Comparison of ENCODE assay signal across 9 mouse cellular contexts in the genomic region with DNA sequence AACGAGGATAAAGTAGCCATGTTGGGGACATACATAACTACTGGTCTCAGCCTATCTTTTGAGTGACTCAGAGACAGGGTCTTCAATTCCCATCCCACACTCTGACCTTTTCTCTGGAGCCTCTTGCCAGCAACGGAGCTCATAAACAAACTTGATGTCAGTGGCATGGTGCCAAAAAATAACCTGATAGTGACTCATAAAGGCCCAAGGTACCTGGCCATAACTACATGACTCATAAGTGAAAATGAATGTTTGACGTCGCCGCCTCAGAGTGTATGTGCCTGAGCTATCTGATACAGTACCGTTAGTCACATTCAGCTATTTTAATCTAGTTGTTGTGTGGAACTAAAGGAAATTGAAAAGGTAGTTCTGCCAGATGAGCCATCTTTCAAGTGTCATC. TPM values are rescaled to one million over a fixed set of nuclear protein-coding genes. Genes with fewer than 3 reads are reported as not detected.
A peak's percentile ranks its signal among the peaks of the same experiment; 100 is the strongest.
DNase-seq lines count a peak whose midpoint lies in the region; ATAC-seq lines count a peak whose summit lies in the region.
"Had no signal": no experiment of that assay in that cellular context is flagged by ENCODE, and none has a peak within 500 bp of the region (broad histone marks: within the 10 kb centered on the region; RNA-seq: fewer than 3 reads in every experiment).

No protein-coding gene starts in this region.

- DNase-seq in heart, adult 11 months, result peak; percentile 65
- DNase-seq in heart, postnatal 10 days, result no peak
- no peak for DNase-seq in lung, postnatal 4 days
- no peak for DNase-seq in embryonic facial prominence, embryonic 14.5 days (ENCODE audit: low spot score)
- peak; percentile 52 for DNase-seq in skeletal muscle tissue, adult 2 months (ENCODE audit: low read depth, low spot score)
- no peak for DNase-seq in neural tube, embryonic 10.5 days (ENCODE audit: extremely low spot score, low spot score)
- no peak for DNase-seq in MN1 (ENCODE audit: low spot score)
- DNase-seq: kidney, adult 9 months had no signal

- peaks cover 70% of the 10 kb centered on the region for H3K4me1 ChIP-seq in lung, embryonic 16.5 days (replicated peaks; ENCODE audit: control insufficient read depth, insufficient read depth, low read length)
- H3K4me1 ChIP-seq in embryonic facial prominence, embryonic 14.5 days (ENCODE audit: control insufficient read depth, insufficient read depth, low read length), result peaks cover 75% of the 10 kb centered on the region

- intact Hi-C loops in heart, postnatal 10 days (cut with DNase I), result loop anchor here (2.0 kb wide), 1 partner anchor 17 kb away; no protein-coding TSS in a partner anchor

- no peak overlapping the region for H3K9ac ChIP-seq in lung, embryonic 16.5 days (ENCODE audit: low read length)
- H3K9ac ChIP-seq in embryonic facial prominence, embryonic 14.5 days (ENCODE audit: low read depth, low read length), result no peak overlapping the region

- H3K27me3 ChIP-seq in lung, embryonic 16.5 days (ENCODE audit: control insufficient read depth, insufficient read depth, low read depth, low read length), result no peaks in the 10 kb centered on the region
- H3K27me3 ChIP-seq in embryonic facial prominence, embryonic 14.5 days (replicated peaks; ENCODE audit: control insufficient read depth, insufficient read depth, low read length), result no peaks in the 10 kb centered on the region

- 56% methylated on average over 6 of the region's 6 CpGs for WGBS in lung, embryonic 16.5 days
- 70% methylated on average over 6 of the region's 6 CpGs for WGBS in embryonic facial prominence, embryonic 14.5 days

- no peak for ATAC-seq in lung, embryonic 16.5 days (ENCODE audit: low read depth)
- ATAC-seq in embryonic facial prominence, embryonic 14.5 days (ENCODE audit: low read depth), result no peak

- peak overlapping the region; percentile 81 for H3K27ac ChIP-seq in lung, embryonic 16.5 days (ENCODE audit: low read length)
- peak overlapping the region; percentile 97 for H3K27ac ChIP-seq in embryonic facial prominence, embryonic 14.5 days (replicated peaks; ENCODE audit: low read depth, low read length)

- no peak overlapping the region for H3K4me2 ChIP-seq in lung, embryonic 16.5 days (ENCODE audit: low read depth, low read length)
- H3K4me2 ChIP-seq in embryonic facial prominence, embryonic 14.5 days (ENCODE audit: low read depth, low read length), result no peak overlapping the region

- H3K9me3 ChIP-seq in lung, embryonic 16.5 days (ENCODE audit: control insufficient read depth, low read length), result no peaks in the 10 kb centered on the region
- H3K9me3 ChIP-seq in embryonic facial prominence, embryonic 14.5 days (ENCODE audit: control insufficient read depth, low read length), result no peaks in the 10 kb centered on the region

- H3K36me3 ChIP-seq in lung, embryonic 16.5 days (ENCODE audit: control insufficient read depth, insufficient read depth, low read length), result no peaks in the 10 kb centered on the region
- no peaks in the 10 kb centered on the region for H3K36me3 ChIP-seq in embryonic facial prominence, embryonic 14.5 days (ENCODE audit: control insufficient read depth, insufficient read depth, low read length)

- no peak overlapping the region for H3K4me3 ChIP-seq in lung, embryonic 16.5 days (ENCODE audit: low read length)
- H3K4me3 ChIP-seq in embryonic facial prominence, embryonic 14.5 days (ENCODE audit: low read depth, low read length), result no peak overlapping the region

RNA-seq across cellular contexts. Expression of a gene that starts 16.9 kb away (rescaled TPM):
- total RNA-seq in heart, postnatal 10 days (2021), result 1 to 10 TPM; 5.6 to 6.7 TPM
- polyA plus RNA-seq in lung, embryonic 16.5 days (2015; fragmentation: Nextera tagmentation; extraction: Ambion mirVana), result 76.6 and 79.4 TPM in 2 replicates
- polyA plus RNA-seq in embryonic facial prominence, embryonic 14.5 days (2014; fragmentation: Nextera tagmentation; extraction: Ambion mirVana), result 45.5 and 55.6 TPM in 2 replicates

Comparison
In these comparisons a context has a peak if more than half of its experiments do, and no peak if none do; other contexts are left out.
1. DNase-seq: peak in heart, adult 11 months (single experiment) and skeletal muscle tissue, adult 2 months (single experiment); none in heart, postnatal 10 days (0 of 2), lung, postnatal 4 days (0 of 2), embryonic facial prominence, embryonic 14.5 days (single experiment), neural tube, embryonic 10.5 days (single experiment) and MN1 (single experiment).